Mouse (Mus musculus) kidney, postnatal 36 days (tissue): Measurements from ENCODE around the gene Dok3.

Source experiments
- DNase-seq, 2 experiments: peaks; one replicate each; pipeline ENCODE4 v3.0.0; 2021 to 2022; ENCODE audit warnings: mixed read lengths in 2 of 2

Dok3 gene

DNA sequence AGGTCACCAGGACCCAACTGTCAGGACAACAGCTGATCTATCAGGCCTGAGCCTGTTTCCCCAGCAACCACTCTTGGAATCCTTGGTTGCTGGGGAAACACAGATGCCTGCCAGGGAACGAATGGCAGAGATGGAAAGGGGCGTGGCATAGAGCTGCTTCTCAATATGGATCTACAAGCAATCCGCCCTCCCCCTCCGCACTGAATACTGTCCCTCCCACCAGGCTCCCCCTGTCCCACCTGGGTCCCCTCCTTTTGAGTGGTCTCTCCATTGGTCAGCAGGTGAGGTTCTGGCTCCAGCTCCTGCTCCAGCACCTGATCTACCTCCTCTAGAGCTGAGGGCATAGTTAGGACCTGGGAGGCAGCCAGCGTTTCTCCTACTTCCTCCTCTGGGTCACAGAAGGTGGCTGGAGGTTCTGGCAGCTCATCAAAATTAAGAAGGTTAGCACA, 54.5 kb downstream of the Dok3 start:
- peak in 1 of 2 experiments; percentile 39 for DNase-seq

- DNase-seq, result peak in 1 of 2 experiments; percentile 37
Measured at GRCm38 (mm10) chr13:55473961-55474360, 55.1 kb downstream of the Dok3 start.
